Mouse (Mus musculus): ENCODE results near the gene Obsl1.

DNA sequence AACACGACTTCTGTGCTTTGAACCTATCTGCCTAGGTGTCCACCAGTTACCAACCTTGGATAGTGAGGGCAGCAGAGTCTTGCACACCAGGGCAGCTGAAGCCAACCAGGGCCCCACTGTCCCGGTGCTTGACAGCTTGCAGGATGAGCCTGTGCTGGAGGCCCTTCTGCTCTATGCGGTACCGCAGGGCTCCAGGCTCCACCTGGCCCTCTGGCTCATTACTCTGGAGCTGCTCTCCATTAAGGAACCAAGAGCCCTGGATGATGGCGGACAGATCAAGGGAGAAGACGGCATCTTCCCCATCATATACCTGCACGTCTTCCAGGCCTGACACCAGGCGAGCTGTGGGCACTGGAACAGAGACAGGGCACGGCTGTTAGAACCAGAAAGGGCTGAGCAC is 4.3 kb downstream of the Obsl1 start:
- TF ChIP-seq CTCF (IDR thresholded peaks at IDR 0.05; ENCODE audit: borderline replicate concordance, insufficient read depth, low read depth, low read length), result no peak
- TF ChIP-seq POLR2A (IDR thresholded peaks at IDR 0.05; ENCODE audit: borderline replicate concordance, insufficient read depth, low read length), result no peak
